Mouse (Mus musculus): ENCODE data around the gene Cacnb1. TPM values are rescaled to one million over a fixed set of nuclear protein-coding genes. Genes with fewer than 3 reads are reported as not detected.

Cacnb1 gene
- total and polyA plus RNA-seq, 3 experiments = 2.3 to 4.4 TPM; not detected in 1

DNA sequence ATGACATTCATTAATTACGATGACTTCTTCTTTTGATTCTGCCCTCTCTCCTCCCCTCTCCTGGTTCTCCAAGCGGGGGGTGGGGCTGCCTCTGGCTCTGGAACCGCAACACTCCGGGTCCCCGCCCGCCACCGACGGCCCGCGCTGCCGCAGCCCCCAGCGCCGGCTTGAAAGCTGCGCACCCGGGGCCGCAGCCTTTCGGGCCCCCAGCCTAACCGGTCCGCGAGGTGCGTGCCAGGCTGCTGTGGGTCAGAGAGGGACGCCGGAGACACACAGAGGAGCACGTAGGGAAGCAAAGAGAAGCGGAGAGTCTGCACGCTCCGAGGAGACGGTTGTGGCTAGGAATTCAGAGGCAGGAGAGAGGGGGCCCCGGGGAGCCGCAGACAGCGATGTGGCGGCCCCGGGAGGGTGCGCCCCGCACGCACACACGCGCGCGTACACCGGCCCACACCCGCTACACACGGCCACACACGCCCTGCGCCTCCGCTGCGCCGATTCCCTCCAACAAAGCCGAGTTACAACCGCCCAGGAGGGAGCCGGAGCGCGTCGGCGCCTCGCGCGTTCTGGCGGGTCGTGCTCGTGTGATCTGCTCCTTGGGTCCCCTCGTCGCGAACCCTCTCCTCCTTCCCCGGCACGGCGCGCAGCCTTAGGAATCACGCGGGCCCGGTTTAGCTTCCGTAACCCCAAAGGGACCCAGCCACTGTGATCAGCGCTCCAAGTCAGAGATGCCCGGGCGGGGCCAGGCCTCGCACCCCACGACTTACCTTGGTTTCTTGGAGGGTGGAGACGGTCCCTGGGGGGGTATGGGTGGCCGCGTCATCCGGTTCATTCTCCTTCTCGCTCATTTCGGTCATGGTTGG, 29.5 kb upstream of the Cacnb1 start:
- Histone ChIP-seq H3K36me3 (ENCODE audit: control insufficient read depth in 1 of 2, insufficient read depth in 2 of 2, low read length in 2 of 2) (no peaks in the 10 kb centered on the region), H3K79me2 (ENCODE audit: control insufficient read depth, insufficient read depth, low read length, poor library complexity) (no peaks in the 10 kb centered on the region), H3K27ac (ENCODE audit: control insufficient read depth, low read depth, low read length) (no peak overlapping the region), H3K9ac (ENCODE audit: control insufficient read depth, low read depth, low read length, poor library complexity, severe bottlenecking) (no peak overlapping the region), H3K9me3 (replicated peaks; ENCODE audit: insufficient read depth, low read length) (no peaks in the 10 kb centered on the region), H3K27me3 (ENCODE audit: control insufficient read depth in 1 of 2, insufficient read depth in 2 of 2, low read length in 2 of 2) (no peaks in the 10 kb centered on the region), H3K4me1 (ENCODE audit: control insufficient read depth in 1 of 2, insufficient read depth in 2 of 2, low read length in 2 of 2) (no peaks in the 10 kb centered on the region), H3K4me3 (ENCODE audit: control insufficient read depth in 1 of 2, insufficient read depth in 1 of 2, low read depth in 2 of 2, low read length in 2 of 2) (no peak overlapping the region)
- DNase-seq (ENCODE audit: low read depth, low spot score) = no peak
- no peak for TF ChIP-seq MAX (IDR thresholded peaks at IDR 0.05; ENCODE audit: low read length)

DNA sequence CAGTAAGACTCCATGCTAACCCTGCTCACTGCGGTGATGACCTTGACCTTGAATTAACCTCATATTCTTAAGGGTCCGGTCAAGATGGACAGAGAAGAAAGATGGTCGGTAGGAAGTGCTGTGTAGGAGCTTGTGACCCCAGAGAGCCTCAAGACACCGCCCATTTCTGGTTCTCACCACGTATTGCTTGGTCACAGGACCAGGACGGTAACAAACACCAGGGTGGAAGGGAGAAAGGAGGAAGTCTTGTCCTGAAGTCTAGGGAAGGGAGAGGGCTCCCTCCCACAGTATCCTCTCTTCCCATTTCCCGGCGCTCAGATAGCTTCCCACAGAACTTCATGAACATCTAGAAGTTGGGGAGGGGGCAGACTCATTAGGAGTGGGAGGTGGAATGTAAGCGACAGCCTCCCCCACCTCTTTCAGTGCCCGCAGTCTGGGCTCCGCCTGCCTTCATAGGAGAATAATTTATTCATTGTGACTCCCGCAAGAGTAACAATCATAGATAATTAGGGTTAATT, 28.8 kb upstream of the Cacnb1 start:
- no peak overlapping the region for H3K9ac ChIP-seq (ENCODE audit: control insufficient read depth, low read depth, low read length, poor library complexity, severe bottlenecking)
- no peak overlapping the region for H3K27ac ChIP-seq (ENCODE audit: control insufficient read depth, low read depth, low read length)
- H3K9me3 ChIP-seq (replicated peaks; ENCODE audit: insufficient read depth, low read length) = no peaks in the 10 kb centered on the region

GRCm38 (mm10) chr11:98050940-98051339, 28.1 kb upstream of the Cacnb1 start:
- Histone ChIP-seq H3K27me3 (ENCODE audit: control insufficient read depth in 1 of 2, insufficient read depth in 2 of 2, low read length in 2 of 2) (no peaks in the 10 kb centered on the region), H3K4me3 (ENCODE audit: control insufficient read depth in 1 of 2, insufficient read depth in 1 of 2, low read depth in 2 of 2, low read length in 2 of 2) (no peak overlapping the region), H3K4me1 (ENCODE audit: control insufficient read depth in 1 of 2, insufficient read depth in 2 of 2, low read length in 2 of 2) (0 out of 4 replicates have a peak, but pooled peaks cover 0 to 4% of the 10 kb centered on the region in 2 experiments), H3K36me3 (ENCODE audit: control insufficient read depth in 1 of 2, insufficient read depth in 2 of 2, low read length in 2 of 2) (no peaks in the 10 kb centered on the region), H3K79me2 (ENCODE audit: control insufficient read depth, insufficient read depth, low read length, poor library complexity) (no peaks in the 10 kb centered on the region), H3K9ac (ENCODE audit: control insufficient read depth, low read depth, low read length, poor library complexity, severe bottlenecking) (no peak overlapping the region), H3K9me3 (replicated peaks; ENCODE audit: insufficient read depth, low read length) (no peaks in the 10 kb centered on the region), H3K27ac (ENCODE audit: control insufficient read depth, low read depth, low read length) (no peak overlapping the region)
- TF ChIP-seq ZKSCAN1 (IDR thresholded peaks at IDR 0.05; ENCODE audit: low read depth, low read length) (no peak), ZMIZ1 (IDR thresholded peaks at IDR 0.05; ENCODE audit: low read depth, low read length) (no peak), ZNF384 (IDR thresholded peaks at IDR 0.05; ENCODE audit: low read depth, low read length) (no peak), MYB (IDR thresholded peaks at IDR 0.05; ENCODE audit: low read depth, low read length) (no peak), TBP (IDR thresholded peaks at IDR 0.05; ENCODE audit: low read depth, low read length) (no peak), USF1 (IDR thresholded peaks at IDR 0.05; ENCODE audit: low read depth, low read length) (no peak), ZC3H11A (IDR thresholded peaks at IDR 0.05; ENCODE audit: low read depth, low read length) (no peak), NRF1 (IDR thresholded peaks at IDR 0.05; ENCODE audit: insufficient read depth, low read depth, low read length, poor library complexity, severe bottlenecking) (no peak), BHLHE40 (IDR thresholded peaks at IDR 0.05; ENCODE audit: borderline replicate concordance, low read depth, low read length) (no peak), E2F4 (IDR thresholded peaks at IDR 0.05; ENCODE audit: borderline replicate concordance, low read depth, low read length) (no peak), POLR2AphosphoS5 (IDR thresholded peaks at IDR 0.05; ENCODE audit: borderline replicate concordance, low read depth, low read length) (no peak), JUND (IDR thresholded peaks at IDR 0.05; ENCODE audit: low read depth, low read length) (no peak)
- no peak for DNase-seq (ENCODE audit: low read depth, low spot score)

More for the DNA sequence above, 28.8 kb upstream of the Cacnb1 start:
- Histone ChIP-seq H3K36me3 (ENCODE audit: control insufficient read depth in 1 of 2, insufficient read depth in 2 of 2, low read length in 2 of 2) (no peaks in the 10 kb centered on the region), H3K27me3 (ENCODE audit: control insufficient read depth in 1 of 2, insufficient read depth in 2 of 2, low read length in 2 of 2) (no peaks in the 10 kb centered on the region), H3K79me2 (ENCODE audit: control insufficient read depth, insufficient read depth, low read length, poor library complexity) (no peaks in the 10 kb centered on the region), H3K4me1 (ENCODE audit: control insufficient read depth in 1 of 2, insufficient read depth in 2 of 2, low read length in 2 of 2) (no peaks in the 10 kb centered on the region), H3K4me3 (ENCODE audit: control insufficient read depth in 1 of 2, insufficient read depth in 1 of 2, low read depth in 2 of 2, low read length in 2 of 2) (no peak overlapping the region)
- TF ChIP-seq MYB (IDR thresholded peaks at IDR 0.05; ENCODE audit: low read depth, low read length) = no peak
- TF ChIP-seq SMC3 (IDR thresholded peaks at IDR 0.05; ENCODE audit: low read depth, low read length) = no peak
- no peak for TF ChIP-seq BHLHE40 (IDR thresholded peaks at IDR 0.05; ENCODE audit: borderline replicate concordance, low read depth, low read length)
- no peak for TF ChIP-seq ZNF384 (IDR thresholded peaks at IDR 0.05; ENCODE audit: low read depth, low read length)
- no peak for TF ChIP-seq MXI1 (IDR thresholded peaks at IDR 0.05; ENCODE audit: low read depth, low read length)
- no peak for TF ChIP-seq CHD1 (IDR thresholded peaks at IDR 0.05; ENCODE audit: low read depth, low read length)
- no peak for TF ChIP-seq MAX (IDR thresholded peaks at IDR 0.05; ENCODE audit: low read length)
- no peak for TF ChIP-seq ELF1 (IDR thresholded peaks at IDR 0.05; ENCODE audit: low read depth, low read length)
- no peak for TF ChIP-seq RCOR1 (IDR thresholded peaks at IDR 0.05; ENCODE audit: low read depth, low read length)
- no peak for TF ChIP-seq SIN3A (IDR thresholded peaks at IDR 0.05; ENCODE audit: low read length)
- TF ChIP-seq MAFK (IDR thresholded peaks at IDR 0.05; ENCODE audit: borderline replicate concordance, low read depth, low read length) = no peak
- DNase-seq (ENCODE audit: low read depth, low spot score) = no peak

All from MEL (cell line).